Mouse (Mus musculus) lung, postnatal 25 days (tissue): ENCODE measurements at regions not wholly inside any gene's neighbourhood (a gene's known extent, or its start where the extent isn't known, plus 50 kb on each side); places are given as distances from the start of the nearest gene placed in this dataset.
A peak's percentile ranks its signal among the peaks of the same experiment; 100 is the strongest.
"Not testable (repeated sequence)": the region's sequence is repeated elsewhere in the genome, so short reads cannot be mapped to it uniquely, and the experiment has no call there.

Experiments used
- DNase-seq: peaks from one replicate; pipeline ENCODE4 v3.0.0; 2022; ENCODE audit warnings: low spot score

- no peak for DNase-seq
These were observed 745.1 kb upstream of the Gm19410 start for GRCm38 (mm10) chr8:35020480-35020879.

- no peak for DNase-seq
These were observed 742.9 kb upstream of the Gm19410 start for GRCm38 (mm10) chr8:35022649-35023048.

- no peak for DNase-seq
These were observed 717.8 kb upstream of the Gm19410 start for GRCm38 (mm10) chr8:35047798-35048197.

GRCm38 (mm10) chr8:35053444-35053843 lies 712.1 kb upstream of the Gm19410 start:
- DNase-seq = no peak

- DNase-seq = no peak
These were observed 704.5 kb upstream of the Gm19410 start for GRCm38 (mm10) chr8:35061048-35061447.

GRCm38 (mm10) chr8:35068228-35068627 lies 697.4 kb upstream of the Gm19410 start:
- peak; percentile 3 for DNase-seq

- DNase-seq = no peak
These were observed 695.2 kb upstream of the Gm19410 start for GRCm38 (mm10) chr8:35070246-35070989.

GRCm38 (mm10) chr8:35075971-35076370 lies 689.6 kb upstream of the Gm19410 start:
- DNase-seq = no peak

- no peak for DNase-seq
These were observed 682.4 kb upstream of the Gm19410 start for GRCm38 (mm10) chr8:35083161-35083560.

GRCm38 (mm10) chr8:35087070-35087469 lies 678.5 kb upstream of the Gm19410 start:
- no peak for DNase-seq

GRCm38 (mm10) chr8:35088380-35089244 lies 677.0 kb upstream of the Gm19410 start:
- DNase-seq = no peak

GRCm38 (mm10) chr8:35089519-35089918 lies 676.1 kb upstream of the Gm19410 start:
- no peak for DNase-seq

- no peak for DNase-seq
These were observed 663.9 kb upstream of the Gm19410 start for GRCm38 (mm10) chr8:35101701-35102100.

- DNase-seq = not testable (repeated sequence)
These were observed 663.5 kb upstream of the Gm19410 start for GRCm38 (mm10) chr8:35102102-35102501.

GRCm38 (mm10) chr8:35104465-35104876 lies 661.1 kb upstream of the Gm19410 start:
- DNase-seq = not testable (repeated sequence)

GRCm38 (mm10) chr8:35109506-35110217 lies 655.9 kb upstream of the Gm19410 start:
- DNase-seq = no peak

- no peak for DNase-seq
These were observed 655.3 kb upstream of the Gm19410 start for GRCm38 (mm10) chr8:35110286-35110685.

- no peak for DNase-seq
These were observed 654.5 kb upstream of the Gm19410 start for GRCm38 (mm10) chr8:35111130-35111529.

- no peak for DNase-seq
These were observed 652.9 kb upstream of the Gm19410 start for GRCm38 (mm10) chr8:35112591-35113265.

- no peak for DNase-seq
These were observed 651.6 kb upstream of the Gm19410 start for GRCm38 (mm10) chr8:35114031-35114430.

- peak; percentile 43 for DNase-seq
These were observed 645.0 kb upstream of the Gm19410 start for GRCm38 (mm10) chr8:35120612-35121011.

- no peak for DNase-seq
These were observed 644.5 kb upstream of the Gm19410 start for GRCm38 (mm10) chr8:35121084-35121483.
